Mouse (Mus musculus) layer of hippocampus, postnatal 10 days (tissue): ENCODE results near the gene Cadps. TPM values are rescaled to one million over a fixed set of nuclear protein-coding genes. Genes with fewer than 3 reads are reported as not detected.
A peak's percentile ranks its signal among the peaks of the same experiment; 100 is the strongest.

Experiments used
- DNase-seq, 2 experiments: peaks; one replicate each; pipeline ENCODE4 v3.0.0; 2021; ENCODE audit warnings: low spot score in 2 of 2
- long read RNA-seq: library from polyadenylated mRNA; stranded (forward); transcript quantifications from one replicate; pipeline ENCODE4 v2.0.0, GENCODE M21; 2023
- total RNA-seq, 2 experiments: library from RNA; stranded (reverse); gene quantifications; 2 replicates each; pipeline ENCODE4 v1.2.3; 2021

The Cadps gene
- total RNA-seq = 100 to 1,000 TPM; 239 to 248 TPM
- long read RNA-seq, partial matches to known transcripts = 5 of 37 reads
- long read RNA-seq, other reads (novel, unspliced or antisense) = 32 of 37 reads

DNA sequence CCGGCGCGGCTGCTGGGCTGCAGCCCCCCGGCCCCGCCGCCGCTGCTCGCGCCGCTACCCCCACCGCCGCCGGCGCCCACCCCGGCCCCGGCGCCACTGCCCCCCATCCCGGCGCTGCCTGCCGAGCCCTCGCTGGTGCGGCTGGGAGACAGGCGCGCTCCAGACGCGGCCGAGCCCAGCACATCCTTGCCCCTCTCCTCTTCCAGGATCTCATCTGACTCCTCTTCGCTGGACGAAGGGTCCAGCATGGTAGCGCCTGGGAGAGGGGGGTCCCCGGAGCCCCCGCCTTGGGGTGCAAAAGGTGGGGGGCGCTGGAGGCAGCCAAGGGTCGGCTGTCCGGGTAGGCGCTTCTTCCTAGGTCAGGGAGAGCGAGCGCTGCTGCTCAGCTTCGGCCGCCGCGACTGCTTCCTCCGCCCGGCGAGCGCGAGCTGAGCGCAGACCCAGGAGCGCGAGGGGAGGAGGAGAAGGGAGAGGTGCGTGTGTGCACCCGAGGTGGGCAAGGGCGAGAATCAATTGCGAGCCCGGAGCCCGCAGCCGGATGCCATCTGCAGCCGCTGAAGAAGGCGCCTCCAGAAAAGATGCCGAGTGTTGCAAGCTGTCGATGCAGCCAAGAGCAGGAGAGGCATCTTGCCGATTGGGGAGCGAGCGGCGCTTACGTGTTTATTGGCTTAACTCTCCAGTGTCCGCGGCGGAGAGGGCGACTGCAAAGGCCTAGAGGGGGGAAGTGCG is at the start of gene Cadps:
TSS of gene Cadps (minus strand) at position 589 of the 729 bp plus-strand sequence.
- DNase-seq = peak; percentile 75 to 76

DNA sequence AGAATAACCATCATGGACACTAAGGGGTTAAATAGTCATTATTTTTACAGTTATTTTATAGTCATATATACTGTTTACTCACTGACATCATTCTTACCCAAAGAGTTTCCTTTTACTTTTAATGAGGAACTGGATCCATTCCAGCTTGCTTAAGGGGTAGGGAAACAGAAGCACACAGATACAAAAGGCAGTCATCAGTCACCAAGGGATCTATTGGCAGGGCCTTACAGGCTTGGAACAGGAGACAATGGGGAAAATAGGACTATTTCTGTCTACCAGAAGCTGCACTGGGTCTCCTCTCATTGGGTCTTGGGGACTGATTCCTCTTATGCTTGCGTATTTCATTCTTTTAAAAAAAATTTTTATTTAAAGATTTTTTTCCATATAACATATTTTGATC is 46.7 kb upstream of the Cadps start:
- DNase-seq = no peak

DNA sequence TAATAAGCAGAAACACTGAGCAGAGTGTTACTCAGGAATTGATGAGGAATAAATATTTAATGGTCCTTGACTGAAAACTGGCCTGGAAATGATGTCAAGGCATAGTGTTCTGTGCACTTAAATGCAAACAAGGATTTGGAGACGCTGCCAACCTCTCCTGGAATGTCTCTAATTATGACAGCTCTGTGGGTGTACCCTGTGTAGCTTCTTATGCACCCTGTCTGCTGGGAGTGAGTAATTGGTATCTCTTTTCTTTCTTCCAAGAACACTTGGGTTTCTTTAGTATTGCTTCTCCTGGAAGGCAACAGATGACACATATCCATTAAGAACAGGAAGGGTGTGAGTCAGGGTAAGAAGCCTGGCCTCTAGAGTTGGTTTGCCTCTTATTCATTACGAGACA is 42.4 kb upstream of the Cadps start:
- no peak for DNase-seq

DNA sequence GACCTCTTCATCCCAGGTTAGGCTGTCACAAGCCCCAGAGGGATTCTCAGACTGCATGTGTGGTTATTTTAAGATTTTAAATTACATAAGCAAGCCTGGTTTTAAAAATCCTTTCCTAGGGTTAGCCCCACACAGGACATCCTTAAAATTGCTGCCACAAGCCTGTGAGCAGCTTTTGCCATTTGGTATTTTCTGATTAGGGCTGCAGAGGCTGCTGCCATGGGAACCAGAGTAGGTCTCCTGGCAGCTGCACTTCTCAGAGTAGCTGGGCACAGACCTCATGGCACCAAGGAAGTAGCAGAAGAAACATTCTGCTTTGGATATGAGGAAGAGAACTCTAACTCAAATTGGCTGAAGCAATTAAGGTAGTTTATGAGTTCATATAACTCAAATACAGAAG is 21.0 kb upstream of the Cadps start:
- no peak for DNase-seq

DNA sequence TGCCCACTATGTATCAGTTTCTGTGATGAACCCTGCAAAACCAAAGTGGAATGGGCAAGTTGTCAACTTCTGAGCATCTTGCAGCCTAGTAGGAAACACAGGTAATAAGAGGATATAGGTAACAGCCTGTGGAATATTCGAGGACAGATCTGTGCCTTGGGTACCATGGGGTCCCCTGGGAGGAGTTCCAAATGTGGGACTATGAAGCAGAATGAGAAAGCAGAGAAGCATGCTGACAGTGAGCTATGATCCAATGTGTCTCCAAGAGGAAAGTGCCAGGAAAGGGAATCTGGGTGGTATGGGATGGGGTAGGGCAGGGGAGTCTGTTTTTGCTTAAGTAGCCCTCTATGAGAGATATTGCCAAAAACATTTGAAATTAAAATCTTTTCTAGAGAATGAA is 16.6 kb upstream of the Cadps start:
- DNase-seq = no peak

DNA sequence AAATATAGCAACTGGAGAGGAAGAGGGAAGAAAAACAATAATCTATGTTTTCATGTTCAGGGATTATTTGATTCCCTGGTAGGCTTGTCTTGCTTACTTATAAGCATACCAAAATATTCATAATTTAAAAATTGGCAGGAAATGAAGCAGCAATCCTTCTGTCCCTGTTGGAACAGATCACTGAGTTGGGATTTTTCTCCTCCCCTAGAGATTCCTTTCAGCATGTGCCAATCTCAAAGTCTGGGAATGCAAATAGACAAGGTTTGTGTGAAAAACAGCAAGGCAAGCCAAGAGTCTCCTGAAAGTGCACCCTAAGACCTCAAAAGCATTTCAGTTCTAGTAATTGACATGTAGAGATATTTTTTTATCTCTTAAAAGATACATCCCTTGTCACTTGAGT is 16.1 kb upstream of the Cadps start:
- no peak for DNase-seq

DNA sequence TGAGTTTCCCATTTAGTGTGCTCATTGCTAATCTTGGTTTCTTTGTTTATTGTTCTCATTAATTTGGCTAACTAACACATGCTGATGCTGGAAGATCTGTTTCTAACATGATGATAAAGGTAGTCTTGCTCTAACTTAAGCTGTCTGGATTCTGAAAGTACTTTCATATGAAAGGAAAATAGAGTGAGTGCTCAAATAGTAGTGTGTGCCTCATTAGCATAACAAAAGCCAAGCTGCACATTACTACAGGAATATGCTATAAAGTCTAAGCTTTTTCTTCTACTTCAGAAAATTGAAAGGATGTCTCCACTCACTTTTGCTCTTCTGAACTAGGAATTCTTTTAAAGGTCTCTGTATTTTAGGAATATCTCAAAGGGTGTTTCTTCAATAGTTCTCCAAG is 15.4 kb upstream of the Cadps start:
- DNase-seq = no peak

DNA sequence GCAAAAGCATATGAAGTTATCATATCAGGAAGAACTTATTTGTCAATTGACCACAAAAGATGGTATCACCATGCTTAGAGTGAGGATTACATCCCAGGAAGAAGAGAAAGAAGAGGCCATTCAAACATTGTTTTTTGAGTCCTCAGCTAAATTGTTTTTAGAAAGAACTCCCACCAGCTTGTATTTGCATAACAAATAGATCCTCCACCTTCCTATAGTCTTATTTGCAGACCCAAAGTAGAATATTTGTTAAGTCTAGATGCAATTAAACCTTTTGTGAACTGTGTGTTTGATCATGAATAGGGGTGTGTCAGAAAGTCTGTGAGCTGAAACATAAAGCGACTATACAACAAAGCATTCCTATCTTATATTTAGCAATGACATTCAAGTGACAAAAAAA is 15.0 kb upstream of the Cadps start:
- no peak for DNase-seq

DNA sequence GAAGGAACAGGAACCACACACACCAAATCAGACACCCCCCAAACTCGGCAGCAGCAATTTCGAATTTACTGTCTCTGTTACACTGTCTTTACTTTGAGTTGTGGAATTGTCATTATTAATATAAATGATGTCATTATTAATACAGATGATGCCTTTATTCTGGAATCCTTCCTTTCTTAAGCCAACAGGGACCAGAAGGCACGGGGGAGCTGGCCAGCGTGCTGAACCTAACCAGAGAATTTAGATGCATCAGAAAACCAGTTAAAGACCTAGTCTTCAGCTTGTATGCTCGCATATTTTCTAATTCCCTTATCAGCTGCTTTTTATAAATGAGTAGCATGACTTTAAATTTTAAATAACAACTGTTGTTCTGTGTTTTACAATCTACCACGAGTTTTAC is 902 bp upstream of the Cadps start:
- peak in 1 of 2 experiments; percentile 29 for DNase-seq

DNA sequence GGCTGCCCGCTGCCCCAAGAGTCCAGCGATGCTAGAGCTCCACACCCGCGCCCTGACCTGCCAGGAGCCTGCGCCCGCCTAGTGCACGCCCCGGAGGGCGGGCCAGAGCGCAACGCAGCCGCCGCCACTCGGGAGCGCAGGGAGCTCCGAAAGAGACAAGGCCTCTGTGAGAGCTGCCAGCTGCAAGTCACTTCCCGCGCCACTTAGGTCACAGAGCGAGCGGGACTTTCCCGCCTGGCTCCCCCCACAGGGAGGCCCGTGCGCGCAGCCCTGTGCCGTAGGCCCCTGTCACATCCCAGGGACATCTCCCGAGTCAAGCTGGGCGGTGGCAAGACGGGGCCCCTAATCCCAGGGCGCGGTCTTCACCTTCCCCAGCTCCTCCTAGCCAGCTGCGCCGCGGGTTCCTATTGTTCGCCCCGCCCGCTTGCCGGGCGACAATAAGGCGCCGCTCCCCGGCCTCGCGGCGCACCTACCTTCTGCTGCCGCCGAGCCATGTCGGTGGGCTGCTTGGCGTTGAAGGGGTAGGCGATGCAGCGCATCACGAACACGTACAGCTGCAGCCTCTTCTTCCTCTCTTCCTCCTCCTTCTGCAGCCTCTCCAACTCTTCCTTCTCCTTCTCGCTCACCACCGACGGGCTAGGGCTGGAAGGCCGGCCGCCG is 918 bp downstream of the Cadps start:
- peak; percentile 69 to 79 for DNase-seq

DNA sequence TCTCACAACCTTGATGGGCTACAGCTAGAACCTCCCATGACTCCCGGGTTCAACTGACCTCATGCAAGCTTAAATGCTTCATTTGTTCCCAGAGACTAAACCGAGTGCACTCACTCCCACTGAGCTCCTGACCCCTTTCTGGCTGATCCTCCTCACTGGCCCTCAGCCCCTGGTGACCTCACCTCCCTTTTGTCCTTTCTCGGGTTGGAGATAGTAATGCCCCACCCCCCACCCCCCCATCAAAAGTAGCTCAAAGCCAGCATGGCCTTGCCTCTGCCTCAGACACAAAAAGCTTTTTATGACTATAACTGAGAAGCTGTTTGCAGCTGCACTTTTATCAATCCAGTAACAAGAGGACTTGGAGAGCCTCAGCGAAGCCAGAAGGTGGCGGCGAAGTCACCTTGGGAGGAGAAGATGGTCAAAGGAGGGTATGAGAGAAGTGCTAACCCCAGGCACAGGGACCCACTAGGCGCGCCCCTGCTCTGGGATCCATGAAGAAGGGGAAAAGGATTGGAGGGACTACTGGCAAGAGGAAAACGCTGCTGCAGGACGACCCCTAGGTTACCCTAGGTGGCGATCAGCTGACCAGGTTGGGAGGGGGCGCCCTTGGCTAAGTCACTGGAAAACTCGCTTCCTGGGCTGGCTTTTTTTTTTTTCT is 1.6 kb downstream of the Cadps start:
- no peak for DNase-seq

DNA sequence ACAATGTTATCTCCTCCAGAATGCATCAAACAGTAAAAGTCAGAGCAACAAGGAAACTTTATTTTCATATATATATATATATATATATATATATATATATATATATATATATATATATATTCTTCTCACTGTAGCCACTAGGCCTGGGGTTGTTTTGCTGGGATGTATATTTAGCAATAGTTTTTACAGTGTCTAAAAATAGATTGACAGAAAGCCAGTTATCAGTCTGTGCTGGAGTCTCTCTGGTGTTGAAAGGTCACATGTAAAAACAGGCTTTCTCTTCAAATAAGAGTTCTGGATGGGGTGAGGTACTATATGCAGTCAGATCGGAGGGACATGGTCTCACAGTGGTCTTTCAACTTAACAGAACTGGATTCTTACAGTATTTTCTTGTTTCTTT is 2.7 kb downstream of the Cadps start:
- DNase-seq = no peak

DNA sequence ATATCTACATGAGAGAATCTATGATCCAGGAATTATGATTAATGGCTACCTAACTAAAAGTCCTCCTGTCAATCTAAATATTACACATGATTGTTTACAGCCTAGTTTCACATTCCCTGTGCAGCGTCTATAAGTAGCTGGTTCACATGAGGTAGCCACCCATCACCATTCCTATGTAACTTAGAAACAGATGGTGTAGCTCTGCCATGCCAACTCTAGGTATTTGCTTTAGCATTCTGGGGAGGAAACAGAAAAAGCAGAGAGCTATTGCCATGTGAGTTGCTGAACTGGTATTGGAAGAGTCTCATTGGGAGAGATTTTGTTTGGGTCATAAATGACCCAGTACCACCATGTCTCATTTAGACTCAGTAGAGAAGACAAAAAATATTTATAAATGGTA is 4.4 kb downstream of the Cadps start:
- no peak for DNase-seq

DNA sequence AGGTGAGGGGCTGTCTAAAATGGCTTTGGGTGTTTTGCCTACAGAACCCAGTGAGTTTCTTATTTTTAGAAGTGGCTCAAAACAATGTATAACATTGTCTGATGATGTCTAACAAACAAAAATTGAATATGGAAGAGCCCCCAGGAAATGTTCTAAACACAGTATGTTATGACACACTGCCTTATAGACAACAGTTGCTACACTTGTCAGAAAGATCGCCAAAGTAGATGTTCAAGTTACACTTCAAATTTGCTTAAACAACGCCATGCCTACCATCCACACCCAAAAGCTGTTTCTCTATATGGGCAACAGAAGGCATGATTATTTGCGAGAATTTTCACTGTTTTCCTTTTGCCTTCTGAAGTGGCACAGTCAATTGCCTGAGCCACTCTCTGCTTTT is 10.8 kb downstream of the Cadps start:
- DNase-seq = no peak

DNA sequence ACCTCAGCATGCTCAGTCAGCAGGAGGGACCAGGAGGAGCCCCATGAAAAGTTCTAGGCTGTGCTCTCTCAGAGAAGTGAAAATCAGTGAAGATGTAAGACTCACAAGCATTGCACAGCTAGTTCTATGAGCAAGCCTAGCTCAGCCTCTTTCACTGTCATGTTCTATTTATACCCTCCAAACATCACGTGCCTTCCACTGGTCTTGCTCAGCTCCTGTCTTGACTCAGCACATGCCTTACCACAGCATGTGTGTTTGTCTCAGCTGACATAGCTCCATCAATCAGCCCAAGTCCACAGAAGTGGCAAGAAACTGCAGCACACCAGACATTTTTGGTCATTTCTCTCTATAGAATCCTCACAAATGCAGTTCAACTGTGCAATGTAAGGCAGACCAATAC is 19.9 kb downstream of the Cadps start:
- DNase-seq = no peak

DNA sequence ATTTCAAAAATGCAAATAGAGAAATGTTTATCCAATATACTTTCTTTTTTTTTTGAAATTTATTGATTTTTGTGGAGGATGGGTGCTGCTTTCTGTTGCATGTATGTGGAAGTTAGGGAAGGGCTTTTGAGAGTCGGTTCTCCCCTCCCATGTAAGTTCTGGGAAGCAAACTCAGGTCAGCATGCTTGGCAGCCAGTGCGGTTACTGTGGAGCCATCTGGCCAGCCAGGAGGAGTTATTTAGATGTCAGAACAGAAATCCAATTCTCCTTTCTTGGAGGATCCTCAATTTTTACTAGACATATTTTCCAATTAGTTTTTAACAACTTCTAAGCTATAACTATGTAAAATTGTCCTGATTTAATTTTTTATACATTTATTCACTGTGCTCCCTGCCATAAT is 21.8 kb downstream of the Cadps start:
- peak; percentile 32 to 43 for DNase-seq

DNA sequence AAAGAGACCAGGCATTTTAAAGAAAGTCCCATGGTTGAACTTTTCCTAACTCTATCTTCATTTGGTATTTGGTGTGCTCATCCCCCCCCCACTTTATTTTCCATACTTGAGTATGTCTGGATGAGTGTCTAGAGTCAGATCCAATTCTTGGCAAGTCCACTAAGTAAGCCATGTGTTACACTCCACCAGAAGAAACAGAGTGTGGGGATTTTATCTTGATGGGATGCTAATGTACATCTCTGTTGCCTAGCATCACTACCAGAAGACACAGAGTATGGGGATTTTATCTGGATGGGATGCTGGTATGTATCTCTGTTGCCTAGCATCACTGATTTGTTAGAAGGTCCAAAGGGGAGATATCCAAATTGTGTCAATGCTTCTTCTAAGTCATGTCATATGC is 24.0 kb downstream of the Cadps start:
- DNase-seq = no peak

DNA sequence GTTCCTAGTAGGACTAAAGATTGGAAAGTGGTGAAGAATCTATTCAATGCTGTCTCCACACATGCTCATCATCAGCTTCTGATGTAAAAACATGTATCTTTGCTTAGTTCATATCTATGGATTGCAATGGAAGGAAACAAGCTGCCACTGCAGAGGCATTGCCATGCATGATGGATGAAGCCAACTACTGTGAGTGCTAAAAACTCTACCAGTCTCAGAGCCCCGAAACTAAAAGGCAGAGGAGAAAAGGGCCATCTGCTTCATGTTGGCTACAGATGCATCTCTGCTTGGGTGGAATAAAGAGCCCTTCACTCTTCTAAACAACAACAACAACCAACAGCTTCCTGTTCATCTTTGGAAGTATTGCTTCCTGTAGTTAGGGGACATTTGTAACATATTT is 38.6 kb downstream of the Cadps start:
- DNase-seq = no peak

DNA sequence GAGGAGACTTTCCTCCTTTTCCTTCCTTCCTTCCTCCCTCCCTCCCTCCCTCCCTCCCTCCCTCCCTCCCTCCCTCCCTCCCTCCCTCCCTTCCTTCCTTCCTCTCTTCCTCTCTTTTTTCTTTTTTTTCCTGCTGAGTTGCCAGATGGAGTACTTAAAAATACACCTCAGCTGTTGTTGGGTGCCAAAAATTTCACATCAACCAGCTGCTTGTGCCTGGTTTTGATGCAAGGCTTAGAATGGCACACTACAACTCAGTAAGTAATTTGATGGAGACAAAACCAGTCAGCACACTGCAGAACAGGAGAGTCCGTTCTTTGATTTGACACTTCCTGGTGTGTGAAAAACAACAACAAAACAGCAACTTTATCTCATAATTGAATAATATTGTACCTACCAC is 42.9 kb downstream of the Cadps start:
- no peak for DNase-seq

DNA sequence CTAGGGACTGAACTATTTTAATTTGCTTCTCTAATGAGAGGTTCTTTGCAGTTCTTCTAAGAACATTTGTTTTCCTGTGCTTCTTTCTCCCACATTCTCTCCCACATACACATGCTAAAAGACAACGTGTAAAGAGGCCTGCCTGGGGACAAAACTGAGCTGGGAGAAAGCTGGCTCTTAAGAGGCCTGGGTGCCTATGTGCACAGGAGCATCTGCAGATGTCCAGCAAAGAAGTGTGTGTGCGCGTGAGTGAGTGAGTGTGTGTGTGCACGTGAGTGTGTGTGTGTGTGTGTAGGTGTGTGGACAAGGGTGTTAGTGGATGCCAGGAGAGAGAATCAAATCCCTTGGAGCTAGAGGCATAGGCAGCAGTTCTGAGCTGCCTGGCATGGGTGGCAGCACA is 44.9 kb downstream of the Cadps start:
- DNase-seq = no peak

DNA sequence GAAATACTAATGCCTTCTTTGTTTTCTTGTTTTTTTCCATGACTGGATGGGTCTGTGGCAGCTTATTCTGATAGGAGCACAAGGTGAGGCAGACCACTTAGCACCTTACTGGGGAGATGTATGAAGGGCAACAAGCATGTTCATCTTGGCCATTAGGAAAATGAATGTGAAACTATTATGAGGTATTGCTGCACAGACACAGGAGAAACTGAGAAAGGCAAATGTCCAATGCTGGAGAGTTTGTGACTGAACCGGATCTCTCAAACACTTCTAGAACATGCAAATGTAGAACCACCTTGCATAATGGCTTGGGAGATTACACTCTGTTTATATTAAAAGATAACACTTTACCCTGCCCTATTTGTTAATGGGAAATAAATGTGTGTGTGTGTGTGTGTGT is 54.0 kb downstream of the Cadps start:
- no peak for DNase-seq

DNA sequence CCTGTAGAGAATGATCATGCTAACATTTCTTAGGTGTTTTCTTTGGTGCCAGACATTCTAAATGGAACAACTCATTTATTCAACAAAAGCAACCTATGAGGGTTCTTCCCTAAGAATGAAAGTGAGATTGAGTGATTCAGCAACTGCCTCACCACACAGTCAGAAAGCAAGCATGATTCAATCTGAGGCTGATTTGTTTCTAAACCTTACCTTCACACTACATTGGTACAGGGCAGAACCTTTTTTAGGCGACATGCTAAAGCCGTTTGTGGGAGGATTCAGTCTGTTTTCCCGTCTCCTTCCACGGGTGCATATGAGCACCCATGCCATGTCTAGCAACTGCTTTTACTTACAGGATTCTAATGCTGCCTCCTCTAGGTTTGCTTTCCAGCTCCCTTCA is 69.6 kb downstream of the Cadps start:
- no peak for DNase-seq

DNA sequence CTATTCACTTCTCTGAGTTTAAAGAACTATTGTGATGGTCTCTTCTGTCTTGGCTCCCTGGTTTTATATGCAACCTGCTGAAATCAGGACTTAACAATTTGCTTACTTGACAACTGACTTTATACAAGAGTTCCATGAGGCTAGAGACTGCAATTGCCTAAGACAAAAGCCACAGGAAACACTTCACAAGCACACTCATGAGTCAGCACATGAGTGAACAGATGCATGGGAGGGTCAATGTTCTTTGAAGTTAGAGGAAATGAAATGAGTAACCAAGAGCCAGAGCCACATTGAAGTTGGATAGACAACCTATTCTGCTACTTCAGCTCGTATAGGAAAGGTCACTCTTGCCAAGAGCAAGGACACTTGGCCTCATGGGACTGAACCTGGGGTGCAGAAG is 71.1 kb downstream of the Cadps start:
- no peak for DNase-seq
